Mouse (Mus musculus) liver, embryonic 15.5 days (tissue): ENCODE results near the gene Etd. TPM values are rescaled to one million over a fixed set of nuclear protein-coding genes. Genes with fewer than 3 reads are reported as not detected.
"Not testable (repeated sequence)": the region's sequence is repeated elsewhere in the genome, so short reads cannot be mapped to it uniquely, and the experiment has no call there.

Source experiments
- ATAC-seq: fragments of 200-750 bp; cut with Nextera tagmentation; 2 replicates; pipeline ENCODE4 v1.8.0; 2017; ENCODE audit warnings: moderate number of reproducible peaks, mild to moderate bottlenecking, moderate library complexity; ENCODE audit not compliant: insufficient read depth
- H3K27ac ChIP-seq: fragments of 300-500 bp; sonication (generic); replicated peaks from 2 replicates; pipeline ENCODE4 v1.5.1; 2015; ENCODE audit warnings: mild to moderate bottlenecking, inconsistent platforms
- H3K27me3 ChIP-seq: fragments of 300-500 bp; sonication (generic); 2 replicates; pipeline ENCODE4 v1.6.1; 2015; ENCODE audit warnings: mild to moderate bottlenecking, inconsistent platforms
- H3K36me3 ChIP-seq: fragments of 300-500 bp; sonication (generic); replicated peaks from 2 replicates; pipeline ENCODE4 v1.6.1; 2015; ENCODE audit warnings: moderate library complexity, mild to moderate bottlenecking, inconsistent platforms
- H3K4me1 ChIP-seq: fragments of 300-500 bp; sonication (generic); replicated peaks from 2 replicates; pipeline ENCODE4 v1.6.1; 2015; ENCODE audit warnings: inconsistent platforms
- H3K4me2 ChIP-seq: fragments of 300-500 bp; sonication (generic); 2 replicates; pipeline ENCODE4 v1.6.1; 2015; ENCODE audit warnings: moderate library complexity, mild to moderate bottlenecking, inconsistent platforms
- H3K4me3 ChIP-seq: fragments of 300-500 bp; sonication (generic); replicated peaks from 2 replicates; pipeline ENCODE4 v1.5.1; 2015; ENCODE audit warnings: mild to moderate bottlenecking, inconsistent platforms
- H3K9ac ChIP-seq: fragments of 300-500 bp; sonication (generic); 2 replicates; pipeline ENCODE4 v1.6.1; 2015; ENCODE audit warnings: moderate library complexity, mild to moderate bottlenecking, inconsistent platforms
- H3K9me3 ChIP-seq: fragments of 300-500 bp; sonication (generic); replicated peaks from 2 replicates; pipeline ENCODE4 v1.6.1; 2016; ENCODE audit warnings: inconsistent platforms
- WGBS: fragments of 180-500 bp; shearing (Covaris S2); methylation state at CpG from one replicate; pipeline ENCODE4 v1.1.7; 2015; ENCODE audit warnings: mixed read lengths; ENCODE audit not compliant: insufficient replicate concordance; 5-methylcytosine and 5-hydroxymethylcytosine counted together
- polyA plus RNA-seq: library from polyadenylated mRNA; unstranded; fragments of >200 nt; fragmentation: Nextera tagmentation; extraction: Ambion mirVana; gene quantifications from 2 replicates; pipeline ENCODE4 v1.2.1, GENCODE M21; 2015

The Etd gene
- polyA plus RNA-seq: not detected in 2 replicates

DNA sequence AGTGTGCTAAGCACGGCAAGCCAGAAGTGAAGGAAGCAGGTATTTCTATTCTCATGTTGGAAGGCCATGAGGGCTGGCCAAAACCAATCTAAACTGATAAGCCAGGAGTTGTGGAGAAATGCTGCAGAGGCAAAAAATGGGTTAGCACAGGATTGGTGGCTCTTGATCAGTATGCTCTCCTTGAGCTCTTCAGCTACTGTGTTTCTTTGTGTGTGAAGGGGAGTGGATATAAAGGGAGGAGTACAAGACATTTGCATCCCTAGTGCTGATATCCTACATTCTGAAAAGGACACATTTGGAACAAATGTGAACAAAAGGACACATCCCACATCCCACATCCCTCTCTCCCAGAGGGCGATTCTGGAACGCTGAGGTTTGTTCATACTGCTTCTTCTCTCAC is at the start of gene Etd:
Gene Etd (plus strand): TSS at position 301 of the 400 bp plus-strand sequence.
- no peak within 1 kb of the TSS for H3K27ac ChIP-seq
- WGBS: 71% methylated on average over 3 of the region's 3 CpGs
- H3K9ac ChIP-seq: no peak within 1 kb of the TSS
- H3K9me3 ChIP-seq: no peaks in the 10 kb centered on the region
- no peak for ATAC-seq
- no peaks in the 10 kb centered on the region for H3K27me3 ChIP-seq
- H3K4me2 ChIP-seq: no peak within 1 kb of the TSS
- no peaks in the 10 kb centered on the region for H3K36me3 ChIP-seq
- no peaks in the 10 kb centered on the region for H3K4me1 ChIP-seq
- H3K4me3 ChIP-seq: no peak within 1 kb of the TSS

- WGBS: 40% methylated on average over 3 of the region's 3 CpGs
- ATAC-seq: no peak
- H3K4me1 ChIP-seq: no peaks in the 10 kb centered on the region
- no peak overlapping the region for H3K27ac ChIP-seq
- no peak overlapping the region for H3K4me2 ChIP-seq
- no peak overlapping the region for H3K9ac ChIP-seq
- H3K9me3 ChIP-seq: no peaks in the 10 kb centered on the region
- H3K27me3 ChIP-seq: no peaks in the 10 kb centered on the region
- H3K4me3 ChIP-seq: no peak overlapping the region
- H3K36me3 ChIP-seq: no peaks in the 10 kb centered on the region
These were observed 48.4 kb upstream of the Etd start for GRCm38 (mm10) chrX:53386362-53386761.

- 65% methylated on average over 1 of the region's 1 CpGs for WGBS
- Histone ChIP-seq H3K9me3 (no peaks in the 10 kb centered on the region), H3K4me3 (no peak overlapping the region), H3K27ac (no peak overlapping the region), H3K9ac (no peak overlapping the region), H3K4me2 (no peak overlapping the region), H3K36me3 (no peaks in the 10 kb centered on the region), H3K27me3 (no peaks in the 10 kb centered on the region), H3K4me1 (no peaks in the 10 kb centered on the region)
- no peak for ATAC-seq
These were observed 1.8 kb upstream of the Etd start for GRCm38 (mm10) chrX:53432888-53433287.

DNA sequence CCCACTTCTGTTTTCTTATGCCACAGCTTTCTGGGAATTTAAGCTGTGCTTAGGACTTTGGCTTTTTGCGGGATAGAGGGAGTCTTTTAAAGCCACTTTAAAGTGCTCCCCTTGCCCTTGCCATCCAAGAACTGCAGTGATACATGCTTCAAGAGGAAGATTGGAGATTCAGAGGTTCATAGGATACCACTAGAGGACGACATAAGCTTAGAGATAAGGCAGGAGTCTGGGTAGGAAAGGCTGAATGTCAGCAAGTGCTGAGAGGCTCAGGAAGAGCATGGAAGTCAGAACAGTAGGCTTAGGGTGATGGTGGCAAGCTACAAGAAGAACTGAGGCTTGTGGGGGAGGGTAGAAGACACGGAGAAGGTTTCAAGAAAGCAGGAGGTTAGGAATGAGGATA is 24.9 kb downstream of the Etd start:
- no peak overlapping the region for H3K9ac ChIP-seq
- no peak overlapping the region for H3K27ac ChIP-seq
- no peak overlapping the region for H3K4me2 ChIP-seq
- no peaks in the 10 kb centered on the region for H3K9me3 ChIP-seq
- H3K4me1 ChIP-seq: no peaks in the 10 kb centered on the region
- H3K36me3 ChIP-seq: no peaks in the 10 kb centered on the region
- H3K4me3 ChIP-seq: no peak overlapping the region
- no peaks in the 10 kb centered on the region for H3K27me3 ChIP-seq
- ATAC-seq: no peak
- WGBS: 33% methylated on average over 3 of the region's 3 CpGs

- not testable (repeated sequence) for H3K4me3 ChIP-seq, H3K4me1 ChIP-seq, ATAC-seq, H3K4me2 ChIP-seq, H3K9ac ChIP-seq, H3K27me3 ChIP-seq, H3K27ac ChIP-seq, H3K9me3 ChIP-seq, H3K36me3 ChIP-seq
These were observed 29.5 kb downstream of the Etd start for GRCm38 (mm10) chrX:53464194-53464593.

Other genes starting within 250 kb of the Etd start
- gene Plac1, start 194.8 kb upstream of the Etd start, polyA plus RNA-seq: 1.1 and 1.3 TPM in 2 replicates
- 4.7 and 5.4 TPM in 2 replicates for gene Fam122b, start 165.1 kb upstream of the Etd start, polyA plus RNA-seq
- gene Fam122c, start 161.5 kb upstream of the Etd start, polyA plus RNA-seq: not detected in 2 replicates
- 30.7 and 36.4 TPM in 2 replicates for gene Mospd1, start 64.4 kb upstream of the Etd start, polyA plus RNA-seq
- gene Rtl8c, start 173.1 kb downstream of the Etd start, polyA plus RNA-seq: 2.2 and 3.1 TPM in 2 replicates
- gene Gm14597, start 174.1 kb downstream of the Etd start, polyA plus RNA-seq: not detected in 2 replicates
- 5.3 and 5.7 TPM in 2 replicates for gene Rtl8a, start 208.8 kb downstream of the Etd start, polyA plus RNA-seq
- gene Rtl8b, start 235.5 kb downstream of the Etd start, polyA plus RNA-seq: 5.7 and 6.7 TPM in 2 replicates